Mouse (Mus musculus): ENCODE data around the gene 2900011O08Rik. TPM values are rescaled to one million over a fixed set of nuclear protein-coding genes. Genes with fewer than 3 reads are reported as not detected.

The 2900011O08Rik gene
- polyA plus RNA-seq, 1 experiment from 2014 or later = 206 TPM

GRCm38 (mm10) chr16:13994502-13994901, 8.1 kb downstream of the 2900011O08Rik start:
- Histone ChIP-seq H3K4me2 (ENCODE audit: low read length) (no peak overlapping the region), H3K4me1 (ENCODE audit: control insufficient read depth, insufficient read depth, low read depth, low read length) (no peaks in the 10 kb centered on the region), H3K4me3 (ENCODE audit: low read length) (no peak overlapping the region), H3K36me3 (ENCODE audit: control insufficient read depth, insufficient read depth, low read length) (no peaks in the 10 kb centered on the region), H3K9me3 (ENCODE audit: control insufficient read depth, low read length) (no peaks in the 10 kb centered on the region), H3K9ac (ENCODE audit: low read depth, low read length) (no peak overlapping the region), H3K27ac (ENCODE audit: low read depth, low read length) (no peak overlapping the region), H3K27me3 (replicated peaks; ENCODE audit: control insufficient read depth, insufficient read depth, low read length) (no peaks in the 10 kb centered on the region)
- WGBS = 79% methylated on average over 1 of the region's 1 CpGs
- ATAC-seq = no peak

- Histone ChIP-seq H3K4me1 (ENCODE audit: control insufficient read depth, insufficient read depth, low read depth, low read length) (no peaks in the 10 kb centered on the region), H3K4me2 (ENCODE audit: low read length) (no peak overlapping the region), H3K4me3 (ENCODE audit: low read length) (no peak overlapping the region), H3K27me3 (replicated peaks; ENCODE audit: control insufficient read depth, insufficient read depth, low read length) (no peaks in the 10 kb centered on the region), H3K27ac (ENCODE audit: low read depth, low read length) (no peak overlapping the region), H3K36me3 (ENCODE audit: control insufficient read depth, insufficient read depth, low read length) (no peaks in the 10 kb centered on the region), H3K9ac (ENCODE audit: low read depth, low read length) (no peak overlapping the region), H3K9me3 (ENCODE audit: control insufficient read depth, low read length) (no peaks in the 10 kb centered on the region)
- WGBS = 67% methylated on average over 8 of the region's 8 CpGs
- no peak for ATAC-seq
Observed at GRCm38 (mm10) chr16:14003386-14004130, 17.2 kb downstream of the 2900011O08Rik start.

DNA sequence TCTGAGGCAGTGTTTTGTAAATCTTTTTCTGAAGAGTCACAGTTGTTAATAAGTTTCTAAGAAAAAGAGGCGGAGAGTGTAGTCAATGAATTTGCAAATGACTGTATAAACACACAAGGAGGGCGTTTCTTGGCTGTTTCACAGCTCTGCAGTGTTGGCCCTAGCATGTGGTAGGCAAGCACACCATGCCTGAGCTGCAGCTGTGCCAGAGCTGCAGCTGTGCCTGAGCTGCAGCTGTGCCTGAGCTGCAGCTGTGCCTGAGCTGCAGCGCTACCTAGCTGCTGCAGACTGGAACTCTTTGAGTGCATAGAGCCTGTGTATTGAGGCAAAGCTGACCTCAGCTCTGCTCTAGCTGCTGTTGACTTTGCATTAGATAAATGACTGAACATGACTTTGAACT, 17.8 kb downstream of the 2900011O08Rik start:
- no peaks in the 10 kb centered on the region for H3K4me1 ChIP-seq (ENCODE audit: control insufficient read depth, insufficient read depth, low read depth, low read length)
- H3K9ac ChIP-seq (ENCODE audit: low read depth, low read length) = no peak overlapping the region
- H3K4me3 ChIP-seq (ENCODE audit: low read length) = no peak overlapping the region
- ATAC-seq = peak; percentile 83
- no peak overlapping the region for H3K4me2 ChIP-seq (ENCODE audit: low read length)
- no peaks in the 10 kb centered on the region; the same call in 1 of the 2 replicates for H3K36me3 ChIP-seq (ENCODE audit: control insufficient read depth, insufficient read depth, low read length)
- H3K27ac ChIP-seq (ENCODE audit: low read depth, low read length) = no peak overlapping the region
- H3K9me3 ChIP-seq (ENCODE audit: control insufficient read depth, low read length) = no peaks in the 10 kb centered on the region
- WGBS = 23% methylated on average over 3 of the region's 3 CpGs
- no peaks in the 10 kb centered on the region for H3K27me3 ChIP-seq (replicated peaks; ENCODE audit: control insufficient read depth, insufficient read depth, low read length)

DNA sequence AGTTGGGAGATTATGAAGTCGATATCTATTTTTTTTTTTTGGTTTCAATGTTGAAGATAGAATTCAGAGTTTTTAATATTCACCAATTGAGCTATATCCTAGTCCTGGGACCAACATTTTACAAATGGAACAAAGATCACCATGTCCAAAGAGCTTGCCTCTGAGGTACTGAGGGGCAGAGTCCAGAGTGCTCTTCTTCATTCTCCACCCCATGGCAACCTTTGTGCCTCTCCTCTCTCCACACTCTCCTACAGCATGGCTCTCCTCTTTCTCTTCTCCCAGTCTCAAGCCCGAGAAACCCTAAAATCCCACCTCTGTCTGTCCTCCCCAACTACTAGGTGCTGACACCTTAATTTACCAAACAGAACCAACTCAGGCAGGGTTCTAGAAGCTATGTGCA, 18.3 kb downstream of the 2900011O08Rik start:
- WGBS = 88% methylated on average over 2 of the region's 2 CpGs
- H3K4me3 ChIP-seq (ENCODE audit: low read length) = no peak overlapping the region
- no peaks in the 10 kb centered on the region for H3K27me3 ChIP-seq (replicated peaks; ENCODE audit: control insufficient read depth, insufficient read depth, low read length)
- H3K9me3 ChIP-seq (ENCODE audit: control insufficient read depth, low read length) = no peaks in the 10 kb centered on the region
- H3K36me3 ChIP-seq (ENCODE audit: control insufficient read depth, insufficient read depth, low read length) = no peaks in the 10 kb centered on the region; the same call in 1 of the 2 replicates
- H3K4me1 ChIP-seq (ENCODE audit: control insufficient read depth, insufficient read depth, low read depth, low read length) = no peaks in the 10 kb centered on the region
- no peak overlapping the region for H3K9ac ChIP-seq (ENCODE audit: low read depth, low read length)
- no peak for ATAC-seq
- no peak overlapping the region for H3K27ac ChIP-seq (ENCODE audit: low read depth, low read length)
- H3K4me2 ChIP-seq (ENCODE audit: low read length) = no peak overlapping the region

GRCm38 (mm10) chr16:14005266-14005665, 18.9 kb downstream of the 2900011O08Rik start:
- no peaks in the 10 kb centered on the region; the same call in 1 of the 2 replicates for H3K36me3 ChIP-seq (ENCODE audit: control insufficient read depth, insufficient read depth, low read length)
- no peaks in the 10 kb centered on the region for H3K4me1 ChIP-seq (ENCODE audit: control insufficient read depth, insufficient read depth, low read depth, low read length)
- no peaks in the 10 kb centered on the region for H3K27me3 ChIP-seq (replicated peaks; ENCODE audit: control insufficient read depth, insufficient read depth, low read length)
- H3K9me3 ChIP-seq (ENCODE audit: control insufficient read depth, low read length) = no peaks in the 10 kb centered on the region
- 85% methylated on average over 4 of the region's 4 CpGs for WGBS
- H3K27ac ChIP-seq (ENCODE audit: low read depth, low read length) = no peak overlapping the region
- no peak overlapping the region for H3K4me3 ChIP-seq (ENCODE audit: low read length)
- ATAC-seq = no peak
- H3K4me2 ChIP-seq (ENCODE audit: low read length) = no peak overlapping the region
- H3K9ac ChIP-seq (ENCODE audit: low read depth, low read length) = no peak overlapping the region

- Histone ChIP-seq H3K36me3 (ENCODE audit: control insufficient read depth, insufficient read depth, low read length) (no peaks in the 10 kb centered on the region; the same call in 1 of the 2 replicates), H3K4me1 (ENCODE audit: control insufficient read depth, insufficient read depth, low read depth, low read length) (no peaks in the 10 kb centered on the region), H3K4me2 (ENCODE audit: low read length) (no peak overlapping the region), H3K9ac (ENCODE audit: low read depth, low read length) (no peak overlapping the region), H3K27ac (ENCODE audit: low read depth, low read length) (no peak overlapping the region), H3K4me3 (ENCODE audit: low read length) (no peak overlapping the region), H3K27me3 (replicated peaks; ENCODE audit: control insufficient read depth, insufficient read depth, low read length) (no peaks in the 10 kb centered on the region), H3K9me3 (ENCODE audit: control insufficient read depth, low read length) (no peaks in the 10 kb centered on the region)
- WGBS = 76% methylated on average over 2 of the region's 2 CpGs
- no peak for ATAC-seq
Observed at GRCm38 (mm10) chr16:14008081-14008480, 21.7 kb downstream of the 2900011O08Rik start.

DNA sequence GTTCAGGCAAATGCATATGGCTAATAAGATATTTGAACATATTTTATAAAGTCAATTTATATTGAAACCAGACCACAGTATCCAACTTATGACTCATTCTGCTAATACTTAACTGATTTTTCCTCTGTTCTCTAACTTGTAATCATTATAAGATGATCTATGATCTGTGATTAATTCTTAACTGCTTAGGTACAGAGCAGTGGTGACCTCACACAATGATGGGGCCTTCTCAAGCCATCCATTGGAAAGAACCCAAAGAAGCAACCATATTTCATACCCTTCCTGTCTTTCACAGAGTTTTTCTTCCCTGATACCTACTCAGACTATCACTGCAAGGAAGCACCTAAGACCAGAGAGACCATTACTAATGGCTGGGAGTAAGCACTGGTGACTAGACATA, 22.3 kb downstream of the 2900011O08Rik start:
- Histone ChIP-seq H3K27ac (ENCODE audit: low read depth, low read length) (no peak overlapping the region), H3K27me3 (replicated peaks; ENCODE audit: control insufficient read depth, insufficient read depth, low read length) (no peaks in the 10 kb centered on the region), H3K9me3 (ENCODE audit: control insufficient read depth, low read length) (no peaks in the 10 kb centered on the region), H3K4me2 (ENCODE audit: low read length) (no peak overlapping the region), H3K36me3 (ENCODE audit: control insufficient read depth, insufficient read depth, low read length) (no peaks in the 10 kb centered on the region; the same call in 1 of the 2 replicates), H3K4me3 (ENCODE audit: low read length) (no peak overlapping the region), H3K9ac (ENCODE audit: low read depth, low read length) (no peak overlapping the region), H3K4me1 (ENCODE audit: control insufficient read depth, insufficient read depth, low read depth, low read length) (no peaks in the 10 kb centered on the region)
- no peak for ATAC-seq

GRCm38 (mm10) chr16:14009966-14010365, 23.6 kb downstream of the 2900011O08Rik start:
- H3K27me3 ChIP-seq (replicated peaks; ENCODE audit: control insufficient read depth, insufficient read depth, low read length) = no peaks in the 10 kb centered on the region
- 89% methylated on average over 4 of the region's 4 CpGs for WGBS
- no peak overlapping the region for H3K4me2 ChIP-seq (ENCODE audit: low read length)
- H3K4me1 ChIP-seq (ENCODE audit: control insufficient read depth, insufficient read depth, low read depth, low read length) = no peaks in the 10 kb centered on the region
- no peak overlapping the region for H3K27ac ChIP-seq (ENCODE audit: low read depth, low read length)
- ATAC-seq = no peak
- no peaks in the 10 kb centered on the region; the same call in 1 of the 2 replicates for H3K36me3 ChIP-seq (ENCODE audit: control insufficient read depth, insufficient read depth, low read length)
- H3K4me3 ChIP-seq (ENCODE audit: low read length) = no peak overlapping the region
- H3K9me3 ChIP-seq (ENCODE audit: control insufficient read depth, low read length) = no peaks in the 10 kb centered on the region
- no peak overlapping the region for H3K9ac ChIP-seq (ENCODE audit: low read depth, low read length)

GRCm38 (mm10) chr16:14017306-14017705, 30.9 kb downstream of the 2900011O08Rik start:
- no peak for ATAC-seq
- 91% methylated on average over 8 of the region's 8 CpGs for WGBS
- no peaks in the 10 kb centered on the region for H3K36me3 ChIP-seq (ENCODE audit: control insufficient read depth, insufficient read depth, low read length)

More at GRCm38 (mm10) chr16:14017306-14017705, 30.9 kb downstream of the 2900011O08Rik start:
- Histone ChIP-seq H3K9ac (ENCODE audit: low read depth, low read length) (no peak overlapping the region), H3K27ac (ENCODE audit: low read depth, low read length) (no peak overlapping the region), H3K9me3 (ENCODE audit: control insufficient read depth, low read length) (no peaks in the 10 kb centered on the region), H3K4me3 (ENCODE audit: low read length) (no peak overlapping the region), H3K27me3 (replicated peaks; ENCODE audit: control insufficient read depth, insufficient read depth, low read length) (no peaks in the 10 kb centered on the region), H3K4me2 (ENCODE audit: low read length) (no peak overlapping the region), H3K4me1 (ENCODE audit: control insufficient read depth, insufficient read depth, low read depth, low read length) (no peaks in the 10 kb centered on the region)
